Comparison of ENCODE assay signal across 11 mouse cellular contexts in genomic region chr6:129661301-129661700, GRCm38 (mm10). TPM values are rescaled to one million over a fixed set of nuclear protein-coding genes. Genes with fewer than 3 reads are reported as not detected.
"Had no signal": no experiment of that assay in that cellular context is flagged by ENCODE, and none has a peak within 500 bp of the region (broad histone marks: within the 10 kb centered on the region; RNA-seq: fewer than 3 reads in every experiment).

No protein-coding gene starts in this region.

RNA-seq across cellular contexts. Expression of gene Klrc2, which starts 0.8 kb away (rescaled TPM):
- total RNA-seq: left cerebral cortex, adult 18-20 months; left cerebral cortex, adult 2 months; left cerebral cortex, adult 8-10 months; left cerebral cortex, postnatal 10 days; left cerebral cortex, postnatal 14 days; left cerebral cortex, postnatal 25 days; left cerebral cortex, postnatal 36 days; left cerebral cortex, postnatal 4 days; megakaryocyte progenitor cell, adult 5-6 weeks; midbrain, postnatal 0 days had no signal

RNA-seq across cellular contexts. Expression of gene Klrc1, which starts 17.5 kb away (rescaled TPM):
- total RNA-seq: left cerebral cortex, adult 18-20 months; left cerebral cortex, adult 2 months; left cerebral cortex, adult 8-10 months; left cerebral cortex, postnatal 10 days; left cerebral cortex, postnatal 14 days; left cerebral cortex, postnatal 25 days; left cerebral cortex, postnatal 36 days; left cerebral cortex, postnatal 4 days; midbrain, postnatal 0 days had no signal

RNA-seq across cellular contexts. Expression of gene Klrc3, which starts 18.2 kb away (rescaled TPM):
- total RNA-seq: left cerebral cortex, adult 18-20 months; left cerebral cortex, adult 2 months; left cerebral cortex, adult 8-10 months; left cerebral cortex, postnatal 10 days; left cerebral cortex, postnatal 14 days; left cerebral cortex, postnatal 25 days; left cerebral cortex, postnatal 36 days; left cerebral cortex, postnatal 4 days; liver, adult 2 months; megakaryocyte progenitor cell, adult 5-6 weeks; midbrain, postnatal 0 days had no signal

RNA-seq across cellular contexts. Expression of gene Klrk1, which starts 37.6 kb away (rescaled TPM):
- total RNA-seq: left cerebral cortex, adult 18-20 months; left cerebral cortex, adult 2 months; left cerebral cortex, adult 8-10 months; left cerebral cortex, postnatal 10 days; left cerebral cortex, postnatal 14 days; left cerebral cortex, postnatal 25 days; left cerebral cortex, postnatal 36 days; left cerebral cortex, postnatal 4 days; midbrain, postnatal 0 days had no signal

RNA-seq across cellular contexts. Expression of gene Klri1, which starts 55.6 kb away (rescaled TPM):
- total RNA-seq: left cerebral cortex, adult 18-20 months; left cerebral cortex, adult 2 months; left cerebral cortex, adult 8-10 months; left cerebral cortex, postnatal 10 days; left cerebral cortex, postnatal 14 days; left cerebral cortex, postnatal 25 days; left cerebral cortex, postnatal 36 days; left cerebral cortex, postnatal 4 days; megakaryocyte progenitor cell, adult 5-6 weeks; midbrain, postnatal 0 days had no signal
